Mouse (Mus musculus): Measurements from ENCODE around the gene Camkmt. TPM values are rescaled to one million over a fixed set of nuclear protein-coding genes. Genes with fewer than 3 reads are reported as not detected.

Gene Camkmt
- total and polyA plus RNA-seq, 3 experiments: 1.6 to 5.9 TPM; not detected in 1

DNA sequence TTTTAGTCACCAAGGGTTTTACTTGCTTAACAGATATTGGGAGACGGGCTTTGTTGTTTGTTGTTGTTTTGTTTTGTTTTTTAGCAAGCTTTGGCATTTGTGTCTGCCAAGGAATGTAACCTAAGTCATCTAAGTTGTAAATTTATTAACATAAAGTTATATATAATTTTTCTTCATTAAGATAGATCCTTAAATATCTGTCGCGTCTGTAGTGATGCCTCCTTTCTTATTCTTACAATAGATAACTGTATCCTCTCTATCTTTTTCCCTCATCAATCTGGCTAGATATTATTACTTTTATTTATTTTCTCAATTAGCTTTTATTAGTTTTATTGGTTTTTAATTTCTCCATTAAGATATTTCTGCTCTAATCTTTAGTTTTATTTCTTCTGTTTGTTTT lies 213.3 kb downstream of the Camkmt start:
- H3K27me3 ChIP-seq (ENCODE audit: control insufficient read depth in 1 of 2, insufficient read depth in 2 of 2, low read length in 2 of 2): no peaks in the 10 kb centered on the region; a peak in 1 of 4 replicates
- DNase-seq (ENCODE audit: low read depth, low spot score): no peak
- no peak overlapping the region for H3K27ac ChIP-seq (ENCODE audit: control insufficient read depth, low read depth, low read length)
- no peaks in the 10 kb centered on the region for H3K4me1 ChIP-seq (ENCODE audit: control insufficient read depth in 1 of 2, insufficient read depth in 2 of 2, low read length in 2 of 2)
- no peaks in the 10 kb centered on the region for H3K36me3 ChIP-seq (ENCODE audit: control insufficient read depth in 1 of 2, insufficient read depth in 2 of 2, low read length in 2 of 2)
- H3K9me3 ChIP-seq (replicated peaks; ENCODE audit: insufficient read depth, low read length): no peaks in the 10 kb centered on the region
- no peak overlapping the region for H3K4me3 ChIP-seq (ENCODE audit: control insufficient read depth in 1 of 2, insufficient read depth in 1 of 2, low read depth in 2 of 2, low read length in 2 of 2)
- TF ChIP-seq MAFK (IDR thresholded peaks at IDR 0.05; ENCODE audit: borderline replicate concordance, low read depth, low read length): no peak
- no peak for TF ChIP-seq ZNF384 (IDR thresholded peaks at IDR 0.05; ENCODE audit: low read depth, low read length)
- no peak for TF ChIP-seq SIN3A (IDR thresholded peaks at IDR 0.05; ENCODE audit: low read length)
- TF ChIP-seq POLR2A (IDR thresholded peaks at IDR 0.05; ENCODE audit: control insufficient read depth in 1 of 2, insufficient read depth in 1 of 2, low read depth in 1 of 2, low read length in 2 of 2, poor library complexity in 1 of 2): no peak
- TF ChIP-seq EP300 (IDR thresholded peaks at IDR 0.05; ENCODE audit: low read depth in 1 of 2, low read length in 2 of 2): no peak
- no peak for TF ChIP-seq MYB (IDR thresholded peaks at IDR 0.05; ENCODE audit: low read depth, low read length)
- TF ChIP-seq TCF12 (IDR thresholded peaks at IDR 0.05; ENCODE audit: low read depth, low read length): no peak
- no peak for TF ChIP-seq ELF1 (IDR thresholded peaks at IDR 0.05; ENCODE audit: low read depth, low read length)
- TF ChIP-seq ZMIZ1 (IDR thresholded peaks at IDR 0.05; ENCODE audit: low read depth, low read length): no peak
- no peak for TF ChIP-seq POLR2AphosphoS2 (IDR thresholded peaks at IDR 0.05; ENCODE audit: low read length)
- no peak overlapping the region for H3K9ac ChIP-seq (ENCODE audit: control insufficient read depth, low read depth, low read length, poor library complexity, severe bottlenecking)
- H3K79me2 ChIP-seq (ENCODE audit: control insufficient read depth, insufficient read depth, low read length, poor library complexity): no peaks in the 10 kb centered on the region

DNA sequence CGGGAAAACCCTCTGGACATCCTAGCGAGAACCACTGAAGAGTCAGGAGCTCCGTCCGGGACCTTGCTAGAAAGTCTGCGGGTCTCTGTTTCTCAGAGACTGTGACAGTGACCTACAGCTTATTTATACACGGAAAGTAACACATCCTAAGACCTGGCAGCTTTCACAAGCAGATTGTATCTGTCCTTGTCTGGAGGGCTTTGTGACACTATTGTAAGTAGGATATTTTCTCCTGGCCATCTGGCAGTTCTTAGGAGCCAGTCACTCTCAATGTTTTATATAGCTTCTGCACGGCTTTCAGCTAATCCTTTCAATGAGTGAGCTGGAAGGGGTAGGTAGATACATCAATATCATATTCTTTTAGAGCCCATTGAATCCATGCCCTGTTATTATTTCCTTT lies 218.2 kb downstream of the Camkmt start:
- H3K4me1 ChIP-seq (ENCODE audit: control insufficient read depth in 1 of 2, insufficient read depth in 2 of 2, low read length in 2 of 2): no peaks in the 10 kb centered on the region
- H3K4me3 ChIP-seq (ENCODE audit: control insufficient read depth in 1 of 2, insufficient read depth in 1 of 2, low read depth in 2 of 2, low read length in 2 of 2): no peak overlapping the region
- peaks cover 0 to 2% of the 10 kb centered on the region in 2 experiments; a peak in 2 of 4 replicates for H3K27me3 ChIP-seq (ENCODE audit: control insufficient read depth in 1 of 2, insufficient read depth in 2 of 2, low read length in 2 of 2)
- no peaks in the 10 kb centered on the region for H3K36me3 ChIP-seq (ENCODE audit: control insufficient read depth in 1 of 2, insufficient read depth in 2 of 2, low read length in 2 of 2)
- no peak overlapping the region for H3K27ac ChIP-seq (ENCODE audit: control insufficient read depth, low read depth, low read length)
- no peaks in the 10 kb centered on the region for H3K79me2 ChIP-seq (ENCODE audit: control insufficient read depth, insufficient read depth, low read length, poor library complexity)
- no peak overlapping the region for H3K9ac ChIP-seq (ENCODE audit: control insufficient read depth, low read depth, low read length, poor library complexity, severe bottlenecking)
- TF ChIP-seq MXI1 (IDR thresholded peaks at IDR 0.05; ENCODE audit: low read depth, low read length) (no peak), USF1 (IDR thresholded peaks at IDR 0.05; ENCODE audit: low read depth, low read length) (no peak), SMC3 (IDR thresholded peaks at IDR 0.05; ENCODE audit: low read depth, low read length) (no peak), POLR2A (IDR thresholded peaks at IDR 0.05; ENCODE audit: control insufficient read depth in 1 of 2, insufficient read depth in 1 of 2, low read depth in 1 of 2, low read length in 2 of 2, poor library complexity in 1 of 2) (no peak), TAL1 (IDR thresholded peaks at IDR 0.05; ENCODE audit: low read length) (no peak), ETS1 (IDR thresholded peaks at IDR 0.05; ENCODE audit: low read depth, low read length) (no peak), CTCF (IDR thresholded peaks at IDR 0.05 in 2 of 3, conservative IDR thresholded peaks at IDR 0.05 in 1 of 3; ENCODE audit: control insufficient read depth in 1 of 3, insufficient read depth in 1 of 3, low read depth in 2 of 3, low read length in 3 of 3, poor library complexity in 1 of 3, severe bottlenecking in 1 of 3) (no peak), GATA1 (IDR thresholded peaks at IDR 0.05; ENCODE audit: low read depth, low read length) (no peak), MYB (IDR thresholded peaks at IDR 0.05; ENCODE audit: low read depth, low read length) (no peak), MYC (IDR thresholded peaks at IDR 0.05; ENCODE audit: low read depth, low read length) (no peak), NELFE (IDR thresholded peaks at IDR 0.05; ENCODE audit: low read depth, low read length) (no peak), MAFK (IDR thresholded peaks at IDR 0.05; ENCODE audit: borderline replicate concordance, low read depth, low read length) (no peak)
- no peak for DNase-seq (ENCODE audit: low read depth, low spot score)
- no peaks in the 10 kb centered on the region for H3K9me3 ChIP-seq (replicated peaks; ENCODE audit: insufficient read depth, low read length)
